Mouse (Mus musculus) kidney, embryonic 14.5 days (tissue): Measurements from ENCODE around the gene Gzmg. TPM values are rescaled to one million over a fixed set of nuclear protein-coding genes. Genes with fewer than 3 reads are reported as not detected.
"Not testable (repeated sequence)": the region's sequence is repeated elsewhere in the genome, so short reads cannot be mapped to it uniquely, and the experiment has no call there.

Experiments used
- ATAC-seq: fragments of 200-750 bp; cut with Nextera tagmentation; 2 replicates; pipeline ENCODE4 v1.8.0; 2017; ENCODE audit warnings: moderate number of reproducible peaks, mild to moderate bottlenecking, moderate TSS enrichment, moderate library complexity; ENCODE audit not compliant: low FRiP score, low TSS enrichment
- H3K27ac ChIP-seq: fragments of 300-500 bp; sonication (generic); 2 replicates; pipeline ENCODE4 v1.5.1; 2014; ENCODE audit warnings: low read depth, mild to moderate bottlenecking, low read length, moderate library complexity, mixed read lengths
- H3K27me3 ChIP-seq: fragments of 300-500 bp; sonication (generic); 2 replicates; pipeline ENCODE4 v1.6.1; 2014; ENCODE audit warnings: mild to moderate bottlenecking, low read length; ENCODE audit not compliant: control insufficient read depth, insufficient read depth
- H3K36me3 ChIP-seq: fragments of 300-500 bp; sonication (generic); 2 replicates; pipeline ENCODE4 v1.6.1; 2014; ENCODE audit warnings: low read length, mixed read lengths; ENCODE audit not compliant: control insufficient read depth, insufficient read depth
- H3K4me1 ChIP-seq: fragments of 300-500 bp; sonication (generic); 2 replicates; pipeline ENCODE4 v1.6.1; 2014; ENCODE audit warnings: low read length, mixed read lengths; ENCODE audit not compliant: control insufficient read depth, insufficient read depth
- H3K4me2 ChIP-seq: fragments of 300-500 bp; sonication (generic); replicated peaks from 2 replicates; pipeline ENCODE4 v1.6.1; 2014; ENCODE audit warnings: low read depth, mild to moderate bottlenecking, low read length
- H3K4me3 ChIP-seq: fragments of 300-500 bp; sonication (generic); 2 replicates; pipeline ENCODE4 v1.5.1; 2014; ENCODE audit warnings: mild to moderate bottlenecking, low read length
- H3K9ac ChIP-seq: fragments of 300-500 bp; sonication (generic); 2 replicates; pipeline ENCODE4 v1.6.1; 2014; ENCODE audit warnings: low read depth, mild to moderate bottlenecking, low read length, moderate library complexity
- H3K9me3 ChIP-seq: fragments of 300-500 bp; sonication (generic); 2 replicates; pipeline ENCODE4 v1.6.1; 2016; ENCODE audit warnings: low read length; ENCODE audit not compliant: control insufficient read depth
- WGBS: fragments of 180-500 bp; shearing (Covaris S2); extraction: QIAGEN DNeasy Blood & Tissue Kit; methylation state at CpG from one replicate; pipeline ENCODE4 v1.1.7; 2014; 5-methylcytosine and 5-hydroxymethylcytosine counted together
- polyA plus RNA-seq: library from polyadenylated mRNA; unstranded; fragments of >200 nt; fragmentation: Nextera tagmentation; extraction: Ambion mirVana; gene quantifications from 2 replicates; pipeline ENCODE4 v1.2.1, GENCODE M21; 2014

Gene Gzmg
- polyA plus RNA-seq, 1 experiment from 2014 or later = not detected

GRCm38 (mm10) chr14:56172744-56173143 is 13.4 kb upstream of the Gzmg start:
- WGBS = 92% methylated on average over 5 of the region's 5 CpGs

GRCm38 (mm10) chr14:56168009-56168408 is 8.6 kb upstream of the Gzmg start:
- no peaks in the 10 kb centered on the region for H3K4me1 ChIP-seq
- H3K4me2 ChIP-seq = no peak overlapping the region
- no peak overlapping the region for H3K27ac ChIP-seq
- WGBS = 78% methylated on average over 6 of the region's 6 CpGs
- no peaks in the 10 kb centered on the region for H3K9me3 ChIP-seq
- no peak overlapping the region for H3K4me3 ChIP-seq
- no peaks in the 10 kb centered on the region for H3K27me3 ChIP-seq
- no peaks in the 10 kb centered on the region for H3K36me3 ChIP-seq
- ATAC-seq = no peak
- no peak overlapping the region for H3K9ac ChIP-seq

More at GRCm38 (mm10) chr14:56172744-56173143, 13.4 kb upstream of the Gzmg start:
- no peaks in the 10 kb centered on the region for H3K9me3 ChIP-seq
- no peak for ATAC-seq
- no peak overlapping the region for H3K4me2 ChIP-seq
- no peaks in the 10 kb centered on the region for H3K36me3 ChIP-seq
- no peaks in the 10 kb centered on the region for H3K4me1 ChIP-seq
- H3K27me3 ChIP-seq = no peaks in the 10 kb centered on the region
- H3K27ac ChIP-seq = no peak overlapping the region
- no peak overlapping the region for H3K4me3 ChIP-seq
- H3K9ac ChIP-seq = no peak overlapping the region

- no peak for ATAC-seq
- no peaks in the 10 kb centered on the region for H3K9me3 ChIP-seq
- WGBS = 83% methylated on average over 2 of the region's 2 CpGs
- no peaks in the 10 kb centered on the region for H3K4me1 ChIP-seq
- no peak overlapping the region for H3K4me2 ChIP-seq
- no peak overlapping the region for H3K4me3 ChIP-seq
- H3K27ac ChIP-seq = no peak overlapping the region
- no peak overlapping the region for H3K9ac ChIP-seq
- H3K27me3 ChIP-seq = no peaks in the 10 kb centered on the region
- no peaks in the 10 kb centered on the region for H3K36me3 ChIP-seq
Observed at GRCm38 (mm10) chr14:56162109-56162508, 2.7 kb upstream of the Gzmg start.

GRCm38 (mm10) chr14:56155340-56155739 is 4.0 kb downstream of the Gzmg start:
- no peak overlapping the region for H3K4me3 ChIP-seq
- WGBS = 78% methylated on average over 2 of the region's 2 CpGs
- no peak overlapping the region for H3K9ac ChIP-seq
- no peak overlapping the region for H3K27ac ChIP-seq
- H3K4me2 ChIP-seq = no peak overlapping the region
- no peaks in the 10 kb centered on the region for H3K27me3 ChIP-seq
- no peaks in the 10 kb centered on the region for H3K9me3 ChIP-seq
- no peaks in the 10 kb centered on the region for H3K36me3 ChIP-seq
- no peak for ATAC-seq
- no peaks in the 10 kb centered on the region for H3K4me1 ChIP-seq

GRCm38 (mm10) chr14:56133675-56134074 is 25.7 kb downstream of the Gzmg start:
- not testable (repeated sequence) for H3K36me3 ChIP-seq, H3K4me3 ChIP-seq, H3K4me1 ChIP-seq, H3K9me3 ChIP-seq, H3K27ac ChIP-seq, ATAC-seq, H3K4me2 ChIP-seq, H3K9ac ChIP-seq, H3K27me3 ChIP-seq
- WGBS = 84% methylated on average over 1 of the region's 1 CpGs

GRCm38 (mm10) chr14:56132508-56132907 is 26.9 kb downstream of the Gzmg start, which contains the start of gene Gzmd:
Gene Gzmd, minus strand, starts transcription at chr14:56132608.
- not testable (repeated sequence) for H3K4me3 ChIP-seq, H3K4me2 ChIP-seq, H3K27ac ChIP-seq, H3K9ac ChIP-seq, H3K27me3 ChIP-seq, H3K9me3 ChIP-seq, H3K4me1 ChIP-seq, H3K36me3 ChIP-seq, ATAC-seq
- WGBS = 87% methylated on average over 2 of the region's 2 CpGs

GRCm38 (mm10) chr14:56128341-56128740 is 31.0 kb downstream of the Gzmg start:
- no peak overlapping the region for H3K9ac ChIP-seq
- ATAC-seq = no peak
- no peaks in the 10 kb centered on the region for H3K4me1 ChIP-seq
- H3K9me3 ChIP-seq = no peaks in the 10 kb centered on the region
- H3K27me3 ChIP-seq = no peaks in the 10 kb centered on the region
- H3K4me3 ChIP-seq = no peak overlapping the region
- 55% methylated on average over 3 of the region's 3 CpGs for WGBS
- no peak overlapping the region for H3K27ac ChIP-seq
- H3K4me2 ChIP-seq = no peak overlapping the region
- no peaks in the 10 kb centered on the region for H3K36me3 ChIP-seq

- WGBS = 81% methylated on average over 3 of the region's 3 CpGs
- Histone ChIP-seq H3K9ac (no peak overlapping the region), H3K4me1 (no peaks in the 10 kb centered on the region), H3K9me3 (no peaks in the 10 kb centered on the region), H3K27ac (no peak overlapping the region), H3K27me3 (no peaks in the 10 kb centered on the region), H3K4me2 (no peak overlapping the region), H3K36me3 (no peaks in the 10 kb centered on the region), H3K4me3 (no peak overlapping the region)
- no peak for ATAC-seq
Observed at GRCm38 (mm10) chr14:56123516-56123915, 35.9 kb downstream of the Gzmg start.

- no peaks in the 10 kb centered on the region for H3K9me3 ChIP-seq
- no peak within 1 kb of the TSS for H3K4me3 ChIP-seq
- no peak within 1 kb of the TSS for H3K27ac ChIP-seq
- no peaks in the 10 kb centered on the region for H3K4me1 ChIP-seq
- H3K4me2 ChIP-seq = no peak within 1 kb of the TSS
- no peaks in the 10 kb centered on the region for H3K27me3 ChIP-seq
- H3K9ac ChIP-seq = no peak within 1 kb of the TSS
- no peaks in the 10 kb centered on the region for H3K36me3 ChIP-seq
- no peak for ATAC-seq
Observed at GRCm38 (mm10) chr14:56120525-56120924, 38.9 kb downstream of the Gzmg start, which contains the start of gene Gzme. Gene Gzme, minus strand, starts transcription at chr14:56120625.
